Mouse (Mus musculus): ENCODE results near the gene Mtx1. TPM values are rescaled to one million over a fixed set of nuclear protein-coding genes. Genes with fewer than 3 reads are reported as not detected.
"Not testable (repeated sequence)": the region's sequence is repeated elsewhere in the genome, so short reads cannot be mapped to it uniquely, and the experiment has no call there.

Mtx1 gene
- total RNA-seq, 2 experiments from 2014 or later, result 89.5 to 94.5 TPM

DNA sequence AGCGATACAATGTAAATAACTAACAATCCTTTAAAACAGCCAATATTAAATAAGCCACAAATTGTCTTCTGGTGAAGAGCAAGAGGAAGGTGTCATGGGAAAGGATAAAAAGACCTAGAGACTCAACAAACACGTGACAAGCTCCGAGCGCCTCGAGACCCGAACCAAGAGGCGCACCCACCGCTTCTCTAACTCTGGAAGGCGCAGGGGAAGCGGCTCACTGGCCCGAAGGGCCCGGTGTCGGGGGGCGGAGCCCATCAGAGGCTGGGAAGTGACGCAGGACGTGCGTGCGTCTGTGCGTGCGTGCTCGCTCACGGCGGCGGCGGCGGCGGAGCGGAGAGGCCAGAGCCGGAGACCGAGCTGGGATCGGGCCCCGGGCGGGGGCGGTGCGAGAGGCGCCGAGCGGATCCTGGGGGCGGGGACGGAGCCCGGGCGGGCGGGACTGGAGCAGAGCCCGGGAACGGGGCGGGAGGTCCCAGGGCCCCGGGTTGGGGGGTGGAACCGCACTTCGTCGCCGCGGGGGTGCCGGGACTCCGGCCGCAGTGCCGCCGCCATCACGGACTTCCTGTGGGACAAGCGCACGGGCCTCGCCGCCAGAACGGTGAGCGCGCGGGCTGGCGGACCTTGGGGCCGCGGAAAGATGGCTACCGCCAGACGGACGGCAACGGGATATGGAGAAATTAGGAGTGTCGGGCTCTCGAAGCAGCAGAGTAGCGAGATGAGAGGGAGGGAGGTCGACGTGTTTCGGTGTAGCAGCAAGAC, 62.2 kb downstream of the Mtx1 start, which contains the start of gene Clk2:
Clk2 (plus strand) TSS at position 290 of the 762 bp plus-strand sequence.
- intact Hi-C loops (cut with DNase I), result loop anchor here (2.0 kb wide), 1 partner anchor 74 kb away; no protein-coding TSS in a partner anchor
- peak; percentile 92 to 95 for DNase-seq (ENCODE audit: low spot score in 2 of 2)

DNA sequence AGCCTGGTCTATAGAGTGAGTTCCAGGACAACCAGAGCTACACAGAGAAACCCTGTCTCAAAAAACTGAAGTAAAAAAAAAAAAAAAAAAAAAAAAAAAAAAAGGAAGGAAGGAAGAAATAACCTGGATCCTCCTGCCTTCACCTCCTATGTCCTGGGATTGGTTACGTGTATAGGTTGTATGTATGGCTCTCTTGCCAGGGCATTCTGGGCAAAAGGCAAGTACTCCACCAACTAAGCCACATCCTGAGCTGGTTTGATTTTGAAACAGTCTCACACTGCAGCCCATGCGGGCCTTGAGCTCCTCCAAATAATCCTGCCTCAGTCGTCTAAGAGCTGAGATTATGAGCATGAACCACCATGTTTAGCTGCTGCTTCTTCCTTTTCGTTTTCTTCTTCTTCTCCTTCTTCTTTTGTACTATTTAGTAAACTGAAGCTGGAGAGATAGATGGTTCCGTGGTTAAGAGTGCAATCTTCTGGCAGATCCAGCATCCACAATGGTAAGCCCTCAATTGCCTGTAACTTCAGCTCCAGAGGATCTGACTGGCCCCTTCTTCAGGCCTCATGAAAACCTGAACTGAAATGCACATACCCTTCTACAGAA, 63.1 kb downstream of the Mtx1 start:
- no peak for DNase-seq (ENCODE audit: low spot score in 2 of 2)
- intact Hi-C loops (cut with DNase I), result loop anchor here (2.0 kb wide), 1 partner anchor 73 kb away; no protein-coding TSS in a partner anchor

- DNase-seq (ENCODE audit: low spot score in 2 of 2), result no peak
- intact Hi-C loops (cut with DNase I), result no loop called here
Measured at GRCm38 (mm10) chr3:89163123-89163522, 63.8 kb downstream of the Mtx1 start.

DNA sequence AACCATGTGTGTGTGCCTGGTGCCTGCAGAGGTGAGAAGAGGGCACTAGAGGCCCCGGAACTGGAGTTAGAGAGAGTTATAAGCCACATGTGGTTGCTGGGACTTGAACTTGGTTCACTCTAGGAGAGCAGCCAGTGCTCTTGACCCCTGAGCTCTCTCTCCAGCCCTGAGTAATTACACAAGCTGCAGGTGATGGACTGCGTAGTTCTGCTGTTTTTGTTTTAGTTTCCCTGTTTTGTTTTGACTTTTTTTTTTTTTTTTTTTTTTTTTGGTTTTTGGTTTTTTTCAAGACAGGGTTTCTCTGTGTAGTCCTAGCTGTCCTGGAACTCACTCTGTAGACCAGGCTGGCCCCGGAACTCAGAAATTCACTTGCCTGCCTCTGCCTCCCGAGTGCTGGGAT, 65.1 kb downstream of the Mtx1 start:
- intact Hi-C loops (cut with DNase I), result no loop called here
- no peak for DNase-seq (ENCODE audit: low spot score in 2 of 2)

DNA sequence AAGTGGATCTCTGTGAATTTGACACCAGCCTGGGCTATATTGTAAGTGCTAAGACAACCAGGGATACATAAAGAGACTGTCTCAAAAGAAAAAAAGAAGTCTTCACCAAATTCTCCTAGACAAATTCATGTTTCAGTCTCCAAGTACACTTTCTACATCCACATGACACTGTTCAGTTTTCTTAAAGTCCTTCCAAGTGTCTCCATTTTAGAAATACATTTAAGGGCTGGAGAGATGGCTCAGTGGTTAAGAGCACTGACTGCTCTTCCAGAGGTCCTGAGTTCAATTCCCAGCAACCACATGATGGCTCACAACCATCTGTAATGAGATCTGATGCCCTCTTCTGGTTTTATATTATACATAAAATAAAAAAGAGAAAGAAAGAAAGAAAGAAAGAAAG, 65.7 kb downstream of the Mtx1 start:
- intact Hi-C loops (cut with DNase I); DNase-seq (ENCODE audit: low spot score in 2 of 2): not testable (repeated sequence)

GRCm38 (mm10) chr3:89159616-89160344, 67.1 kb downstream of the Mtx1 start, which contains the start of gene Hcn3:
Gene Hcn3 (minus strand): TSS chr3:89160196.
- intact Hi-C loops (cut with DNase I), result loop anchor here (2.0 kb wide), 1 partner anchor 45 kb away; no protein-coding TSS in a partner anchor
- DNase-seq (ENCODE audit: low spot score in 2 of 2), result peak in 1 of 2 experiments; percentile 49

DNA sequence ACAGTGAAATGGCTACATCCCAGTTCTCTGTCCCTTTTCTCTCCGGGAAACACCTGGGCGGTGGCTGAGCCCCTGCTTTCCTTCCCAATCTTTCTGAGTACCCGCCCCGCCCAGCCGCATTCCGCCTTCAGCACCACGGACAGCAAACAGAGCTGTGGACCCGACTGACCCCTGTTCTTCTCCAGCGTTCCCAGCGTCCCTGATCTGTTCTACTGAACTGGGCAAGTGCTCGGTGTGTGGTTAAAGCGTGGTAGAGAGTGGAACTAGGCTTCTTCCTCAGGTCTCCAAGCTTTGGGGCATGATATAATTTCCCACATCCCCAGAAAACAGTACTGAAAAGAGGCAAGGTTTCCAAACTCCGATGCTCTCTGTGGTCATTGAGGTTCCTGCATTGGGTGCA, 67.7 kb downstream of the Mtx1 start:
- no peak for DNase-seq (ENCODE audit: low spot score in 2 of 2)
- intact Hi-C loops (cut with DNase I), result loop anchor here (2.0 kb wide), 1 partner anchor 44 kb away; no protein-coding TSS in a partner anchor

Small RNAs within 50 kb of the gene (microRNA-seq; reads per million reads assigned to microRNA genes)
- 5,407 to 6,896 reads per million in 2 experiments for gene Mir92b

Other genes starting within 250 kb of the Mtx1 start
- gene Rusc1, start 133.8 kb downstream of the Mtx1 start, total RNA-seq (2021), result 100 to 1,000 TPM; 189 to 195 TPM
- gene Gm43738, start 126.0 kb downstream of the Mtx1 start, total RNA-seq (2021), result not detected
- gene Fdps, start 125.1 kb downstream of the Mtx1 start, total RNA-seq (2021), result 10 to 100 TPM; 81.0 to 88.8 TPM
- not detected for gene Pklr, start 90.9 kb downstream of the Mtx1 start, total RNA-seq (2021)
- 10 to 100 TPM; 16.0 to 18.7 TPM for gene Hcn3, start 66.9 kb downstream of the Mtx1 start, total RNA-seq (2021)
- gene Clk2, start 62.3 kb downstream of the Mtx1 start, total RNA-seq (2021), result 10 to 100 TPM; 39.0 to 46.6 TPM
- 10 to 100 TPM; 67.1 to 70.2 TPM for gene Scamp3, start 49.6 kb downstream of the Mtx1 start, total RNA-seq (2021)
- 10 to 100 TPM; 61.6 to 64.9 TPM for gene Fam189b, start 43.9 kb downstream of the Mtx1 start, total RNA-seq (2021)
- 10 to 100 TPM; 66.5 to 67.7 TPM for gene Gba, start 24.2 kb downstream of the Mtx1 start, total RNA-seq (2021)
- gene Thbs3, start 11.9 kb downstream of the Mtx1 start, total RNA-seq (2021), result 10 to 100 TPM; 23.6 to 26.5 TPM
- gene Muc1, start 2.0 kb upstream of the Mtx1 start, total RNA-seq (2021), result 1 to 10 TPM in 1 of 2 experiments, under 1 TPM in 1; 0.80 to 1.2 TPM
- 10 to 100 TPM; 69.2 to 69.4 TPM for gene Krtcap2, start 18.9 kb upstream of the Mtx1 start, total RNA-seq (2021)
- 10 to 100 TPM; 89.8 to 94.3 TPM for gene Trim46, start 19.2 kb upstream of the Mtx1 start, total RNA-seq (2021)
- 10 to 100 TPM; 47.8 to 48.1 TPM for gene Dpm3, start 32.3 kb upstream of the Mtx1 start, total RNA-seq (2021)
- 10 to 100 TPM; 32.1 to 37.4 TPM for gene Slc50a1, start 43.5 kb upstream of the Mtx1 start, total RNA-seq (2021)
- 1 to 10 TPM; 4.1 to 5.2 TPM for gene Efna1, start 54.1 kb upstream of the Mtx1 start, total RNA-seq (2021)
- gene Efna3, start 95.9 kb upstream of the Mtx1 start, total RNA-seq (2021), result 10 to 100 TPM; 51.3 to 56.8 TPM
- under 1 TPM; 0.27 to 0.37 TPM for gene Efna4, start 110.9 kb upstream of the Mtx1 start, total RNA-seq (2021)
- 100 to 1,000 TPM; 101 to 105 TPM for gene Adam15, start 122.9 kb upstream of the Mtx1 start, total RNA-seq (2021)
- under 1 TPM in 1 of 2 experiments, not detected in 1; 0.32 TPM for gene Dcst2, start 134.9 kb upstream of the Mtx1 start, total RNA-seq (2021)
- not detected for gene Dcst1, start 138.2 kb upstream of the Mtx1 start, total RNA-seq (2021)
- gene Zbtb7b, start 167.7 kb upstream of the Mtx1 start, total RNA-seq (2021), result 10 to 100 TPM; 11.9 to 14.8 TPM
- 1 to 10 TPM in 1 of 2 experiments, not detected in 1; 3.0 TPM for gene Lenep, start 175.7 kb upstream of the Mtx1 start, total RNA-seq (2021)
- gene Flad1, start 184.8 kb upstream of the Mtx1 start, total RNA-seq (2021), result 10 to 100 TPM; 32.6 to 32.9 TPM
- 1 to 10 TPM; 1.9 to 3.1 TPM for gene Cks1b, start 191.3 kb upstream of the Mtx1 start, total RNA-seq (2021)
- gene Shc1, start 191.4 kb upstream of the Mtx1 start, total RNA-seq (2021), result 10 to 100 TPM; 10.7 to 14.6 TPM
- 10 to 100 TPM; 51.6 to 60.2 TPM for gene Pygo2, start 203.1 kb upstream of the Mtx1 start, total RNA-seq (2021)
- 10 to 100 TPM; 37.5 to 38.6 TPM for gene Pbxip1, start 209.6 kb upstream of the Mtx1 start, total RNA-seq (2021)
- gene Pmvk, start 227.5 kb upstream of the Mtx1 start, total RNA-seq (2021), result 10 to 100 TPM; 31.0 to 33.1 TPM

Measured in left cerebral cortex, postnatal 25 days (tissue).